Mouse (Mus musculus): ENCODE measurements at regions not wholly inside any gene's neighbourhood (a gene's known extent, or its start where the extent isn't known, plus 50 kb on each side); places are given as distances from the start of the nearest gene placed in this dataset.

GRCm38 (mm10) chr10:99620489-99620888, 139.0 kb downstream of the Csl start:
- TF ChIP-seq CTCF (IDR thresholded peaks at IDR 0.05; ENCODE audit: control insufficient read depth, insufficient read depth, insufficient read length) (no peak), USF1 (IDR thresholded peaks at IDR 0.05; ENCODE audit: low read depth) (no peak), MYOG (IDR thresholded peaks at IDR 0.05; ENCODE audit: control insufficient read depth, extremely low read depth, insufficient read length) (no peak), MAX (IDR thresholded peaks at IDR 0.05) (no peak), MYOD1 (IDR thresholded peaks at IDR 0.05; ENCODE audit: control insufficient read depth, insufficient read length, low read depth) (no peak), FOSL1 (IDR thresholded peaks at IDR 0.05; ENCODE audit: insufficient read depth, low read length, poor library complexity, severe bottlenecking) (no peak), CEBPB (IDR thresholded peaks at IDR 0.05; ENCODE audit: low read depth) (no peak)
